Mouse (Mus musculus) cortical plate, adult 2 months (tissue): Measurements from ENCODE around the gene Bmp10.

Source experiments
- CTCF ChIP-seq: fragments of 200-500 bp; IDR thresholded peaks from 2 replicates; pipeline ENCODE4 v1.5.1; 2011; ENCODE audit warnings: mild to moderate bottlenecking, control low read depth, low read length; ENCODE audit not compliant: insufficient read depth; ENCODE audit errors: extremely low read depth
- POLR2A ChIP-seq: fragments of 200-500 bp; IDR thresholded peaks from 2 replicates; pipeline ENCODE4 v1.6.1; 2011; ENCODE audit warnings: mild to moderate bottlenecking, low read length, control low read depth; ENCODE audit not compliant: insufficient read depth; ENCODE audit errors: extremely low read depth

DNA sequence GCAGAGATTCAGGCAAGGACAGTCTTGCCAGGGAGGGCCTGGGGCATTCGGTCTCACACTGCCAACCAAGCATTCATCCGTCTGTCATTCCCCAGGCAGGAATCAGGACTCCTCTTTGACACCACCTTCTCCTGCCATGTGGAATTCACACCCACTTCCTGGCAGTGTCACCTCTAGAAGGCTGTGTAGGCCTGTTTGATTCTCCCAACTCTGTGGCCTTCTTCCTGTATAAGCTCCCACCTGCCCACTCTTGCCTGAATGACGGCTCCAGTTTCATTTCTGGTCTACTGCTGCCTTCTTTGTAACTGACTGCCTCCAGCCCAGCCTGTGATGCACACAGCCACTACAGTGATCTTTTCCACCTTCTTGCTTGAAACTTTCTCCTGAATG is 55.1 kb downstream of the Bmp10 start:
- TF ChIP-seq CTCF: no peak
- TF ChIP-seq POLR2A: no peak
